Mouse (Mus musculus): ENCODE data around the gene Hnrnpul2. TPM values are rescaled to one million over a fixed set of nuclear protein-coding genes. Genes with fewer than 3 reads are reported as not detected.

The Hnrnpul2 gene
- polyA plus RNA-seq, 1 experiment, result 28.4 TPM

Other genes starting within 250 kb of the Hnrnpul2 start
- 0.03 TPM in 1 of 2 replicates, not detected in the other for gene Slc22a8, start 228.8 kb upstream of the Hnrnpul2 start, polyA plus RNA-seq (2012; rRNA removed; ENCODE audit: low replicate concordance)
- not detected in 2 replicates for gene Slc22a6, start 202.0 kb upstream of the Hnrnpul2 start, polyA plus RNA-seq (2012; rRNA removed; ENCODE audit: low replicate concordance)
- gene Chrm1, start 156.2 kb upstream of the Hnrnpul2 start, polyA plus RNA-seq (2012; rRNA removed; ENCODE audit: low replicate concordance), result 0.15 TPM in 1 of 2 replicates, not detected in the other
- 230 and 245 TPM in 2 replicates for gene Slc3a2, start 96.6 kb upstream of the Hnrnpul2 start, polyA plus RNA-seq (2012; rRNA removed; ENCODE audit: low replicate concordance)
- gene Wdr74, start 84.2 kb upstream of the Hnrnpul2 start, polyA plus RNA-seq (2012; rRNA removed; ENCODE audit: low replicate concordance), result 29.9 and 51.4 TPM in 2 replicates
- not detected in 2 replicates for gene 1700092M07Rik, start 79.3 kb upstream of the Hnrnpul2 start, polyA plus RNA-seq (2012; rRNA removed; ENCODE audit: low replicate concordance)
- 89.0 and 134 TPM in 2 replicates for gene Stx5a, start 78.6 kb upstream of the Hnrnpul2 start, polyA plus RNA-seq (2012; rRNA removed; ENCODE audit: low replicate concordance)
- 93.8 and 152 TPM in 2 replicates for gene Nxf1, start 62.9 kb upstream of the Hnrnpul2 start, polyA plus RNA-seq (2012; rRNA removed; ENCODE audit: low replicate concordance)
- 255 and 279 TPM in 2 replicates for gene Tmem223, start 49.0 kb upstream of the Hnrnpul2 start, polyA plus RNA-seq (2012; rRNA removed; ENCODE audit: low replicate concordance)
- gene Tmem179b, start 45.5 kb upstream of the Hnrnpul2 start, polyA plus RNA-seq (2012; rRNA removed; ENCODE audit: low replicate concordance), result 92.4 and 101 TPM in 2 replicates
- gene Taf6l, start 33.6 kb upstream of the Hnrnpul2 start, polyA plus RNA-seq (2012; rRNA removed; ENCODE audit: low replicate concordance), result 15.5 and 19.6 TPM in 2 replicates
- 72.1 and 72.3 TPM in 2 replicates for gene Polr2g, start 21.4 kb upstream of the Hnrnpul2 start, polyA plus RNA-seq (2012; rRNA removed; ENCODE audit: low replicate concordance)
- 2.1 and 3.7 TPM in 2 replicates for gene Zbtb3, start 17.5 kb upstream of the Hnrnpul2 start, polyA plus RNA-seq (2012; rRNA removed; ENCODE audit: low replicate concordance)
- 19.7 and 28.1 TPM in 2 replicates for gene Ttc9c, start 677 bp upstream of the Hnrnpul2 start, polyA plus RNA-seq (2012; rRNA removed; ENCODE audit: low replicate concordance)
- 1.4 TPM in 1 of 2 replicates, not detected in the other for gene AC129217.1, start 9.8 kb downstream of the Hnrnpul2 start, polyA plus RNA-seq (2012; rRNA removed; ENCODE audit: low replicate concordance)
- 401 and 771 TPM in 2 replicates for gene Bscl2, start 17.5 kb downstream of the Hnrnpul2 start, polyA plus RNA-seq (2012; rRNA removed; ENCODE audit: low replicate concordance)
- 0.45 and 1.2 TPM in 2 replicates for gene Gng3, start 19.2 kb downstream of the Hnrnpul2 start, polyA plus RNA-seq (2012; rRNA removed; ENCODE audit: low replicate concordance)
- 14.5 and 30.5 TPM in 2 replicates for gene Lrrn4cl, start 30.8 kb downstream of the Hnrnpul2 start, polyA plus RNA-seq (2012; rRNA removed; ENCODE audit: low replicate concordance)
- gene Ubxn1, start 51.5 kb downstream of the Hnrnpul2 start, polyA plus RNA-seq (2012; rRNA removed; ENCODE audit: low replicate concordance), result 98.3 and 108 TPM in 2 replicates
- 37.3 and 43.9 TPM in 2 replicates for gene Uqcc3, start 60.9 kb downstream of the Hnrnpul2 start, polyA plus RNA-seq (2012; rRNA removed; ENCODE audit: low replicate concordance)
- 2.7 and 4.3 TPM in 2 replicates for gene Lbhd1, start 63.7 kb downstream of the Hnrnpul2 start, polyA plus RNA-seq (2012; rRNA removed; ENCODE audit: low replicate concordance)
- not detected in 2 replicates for gene Gm49403, start 63.9 kb downstream of the Hnrnpul2 start, polyA plus RNA-seq (2012; rRNA removed; ENCODE audit: low replicate concordance)
- 25.8 and 26.2 TPM in 2 replicates for gene 1810009A15Rik, start 68.8 kb downstream of the Hnrnpul2 start, polyA plus RNA-seq (2012; rRNA removed; ENCODE audit: low replicate concordance)
- 0.34 TPM in 1 of 2 replicates, not detected in the other for gene Gm49416, start 68.9 kb downstream of the Hnrnpul2 start, polyA plus RNA-seq (2012; rRNA removed; ENCODE audit: low replicate concordance)
- gene Ints5, start 73.0 kb downstream of the Hnrnpul2 start, polyA plus RNA-seq (2012; rRNA removed; ENCODE audit: low replicate concordance), result 19.2 and 38.4 TPM in 2 replicates
- 101 and 184 TPM in 2 replicates for gene Ganab, start 78.1 kb downstream of the Hnrnpul2 start, polyA plus RNA-seq (2012; rRNA removed; ENCODE audit: low replicate concordance)
- gene B3gat3, start 100.4 kb downstream of the Hnrnpul2 start, polyA plus RNA-seq (2012; rRNA removed; ENCODE audit: low replicate concordance), result 78.6 and 99.5 TPM in 2 replicates
- 13.6 and 15.0 TPM in 2 replicates for gene Rom1, start 109.3 kb downstream of the Hnrnpul2 start, polyA plus RNA-seq (2012; rRNA removed; ENCODE audit: low replicate concordance)
- gene Eml3, start 109.5 kb downstream of the Hnrnpul2 start, polyA plus RNA-seq (2012; rRNA removed; ENCODE audit: low replicate concordance), result 53.7 and 84.8 TPM in 2 replicates
- gene Mta2, start 121.9 kb downstream of the Hnrnpul2 start, polyA plus RNA-seq (2012; rRNA removed; ENCODE audit: low replicate concordance), result 20.1 and 44.4 TPM in 2 replicates
- 15.9 and 30.2 TPM in 2 replicates for gene Tut1, start 133.8 kb downstream of the Hnrnpul2 start, polyA plus RNA-seq (2012; rRNA removed; ENCODE audit: low replicate concordance)
- 255 and 492 TPM in 2 replicates for gene Eef1g, start 147.0 kb downstream of the Hnrnpul2 start, polyA plus RNA-seq (2012; rRNA removed; ENCODE audit: low replicate concordance)
- gene Ahnak, start 169.3 kb downstream of the Hnrnpul2 start, polyA plus RNA-seq (2012; rRNA removed; ENCODE audit: low replicate concordance), result 56.5 and 94.9 TPM in 2 replicates